16 mouse cellular contexts compared by ENCODE assay signal in the genomic region with DNA sequence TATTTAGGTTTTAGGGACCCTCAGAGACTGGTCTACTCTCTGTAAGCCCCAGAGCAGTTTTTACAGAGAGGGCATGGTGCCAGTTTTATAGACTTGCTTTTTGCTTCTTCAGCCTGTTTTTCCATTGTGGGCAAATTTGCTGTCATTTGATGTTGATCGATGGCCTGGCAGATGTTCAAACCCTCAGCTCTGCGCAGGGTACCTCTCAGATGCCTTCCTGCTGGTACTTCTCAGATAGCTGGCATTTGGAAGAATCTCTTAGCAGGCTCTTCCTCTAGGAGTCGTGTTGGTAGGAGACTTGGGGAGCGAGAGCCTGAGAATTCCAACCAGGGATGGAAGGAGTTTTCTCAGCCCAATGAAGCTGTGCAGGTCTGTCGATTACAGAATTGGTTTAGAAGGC. TPM values are rescaled to one million over a fixed set of nuclear protein-coding genes. Genes with fewer than 3 reads are reported as not detected.
DNase-seq lines count a peak whose midpoint lies in the region; ATAC-seq and TF ChIP-seq lines count a peak whose summit lies in the region.
"Had no signal": no experiment of that assay in that cellular context is flagged by ENCODE, and none has a peak within 500 bp of the region (broad histone marks: within the 10 kb centered on the region; RNA-seq: fewer than 3 reads in every experiment).

No protein-coding gene starts in this region.

- no peak overlapping the region for H3K4me3 ChIP-seq in hindbrain, embryonic 13.5 days
- H3K4me3 ChIP-seq in hindbrain, embryonic 11.5 days (ENCODE audit: low read depth, low read length): no peak overlapping the region
- no peak overlapping the region for H3K4me3 ChIP-seq in hindbrain, postnatal 0 days (ENCODE audit: low read length)
- H3K4me3 ChIP-seq in intestine, embryonic 15.5 days (replicated peaks): no peak overlapping the region
- H3K4me3 ChIP-seq: embryonic facial prominence, embryonic 12.5 days; heart, embryonic 12.5 days; midbrain, embryonic 13.5 days had no signal

- 62% methylated on average over 5 of the region's 5 CpGs for whole genome bisulfite sequencing in hindbrain, embryonic 13.5 days
- 82% methylated on average over 5 of the region's 5 CpGs for WGBS in hindbrain, embryonic 11.5 days
- 50% methylated on average over 5 of the region's 5 CpGs for WGBS in hindbrain, postnatal 0 days
- 64% methylated on average over 5 of the region's 5 CpGs for WGBS in intestine, embryonic 15.5 days

- no peak overlapping the region for H3K9ac ChIP-seq in hindbrain, embryonic 13.5 days
- no peak overlapping the region for H3K9ac ChIP-seq in hindbrain, embryonic 11.5 days (ENCODE audit: low read depth, low read length)
- H3K9ac ChIP-seq in hindbrain, postnatal 0 days (replicated peaks; ENCODE audit: low read length): no peak overlapping the region
- no peak overlapping the region for H3K9ac ChIP-seq in intestine, embryonic 15.5 days
- H3K9ac ChIP-seq: embryonic facial prominence, embryonic 12.5 days; heart, embryonic 12.5 days; midbrain, embryonic 13.5 days had no signal

- no peaks in the 10 kb centered on the region for H3K9me3 ChIP-seq in hindbrain, embryonic 13.5 days
- no peaks in the 10 kb centered on the region for H3K9me3 ChIP-seq in hindbrain, embryonic 11.5 days (ENCODE audit: control insufficient read depth, low read length)
- no peaks in the 10 kb centered on the region for H3K9me3 ChIP-seq in hindbrain, postnatal 0 days (ENCODE audit: low read length)
- H3K9me3 ChIP-seq in intestine, embryonic 15.5 days: no peaks in the 10 kb centered on the region
- H3K9me3 ChIP-seq: embryonic facial prominence, embryonic 12.5 days; heart, embryonic 12.5 days; midbrain, embryonic 13.5 days had no signal

- H3K4me1 ChIP-seq in hindbrain, embryonic 13.5 days (replicated peaks): peaks cover 20% of the 10 kb centered on the region
- no peaks in the 10 kb centered on the region for H3K4me1 ChIP-seq in hindbrain, embryonic 11.5 days (replicated peaks; ENCODE audit: control insufficient read depth, insufficient read depth, low read length)
- H3K4me1 ChIP-seq in hindbrain, postnatal 0 days (ENCODE audit: insufficient read depth, low read length): peaks cover 5% of the 10 kb centered on the region; the same call in 1 of the 2 replicates
- H3K4me1 ChIP-seq in intestine, embryonic 15.5 days (replicated peaks): no peaks in the 10 kb centered on the region
- H3K4me1 ChIP-seq: embryonic facial prominence, embryonic 12.5 days had no signal

- ATAC-seq in hindbrain, embryonic 13.5 days (ENCODE audit: low FRiP score): no peak
- no peak for ATAC-seq in hindbrain, embryonic 11.5 days (ENCODE audit: low FRiP score)
- ATAC-seq in hindbrain, postnatal 0 days: no peak
- no peak for ATAC-seq in intestine, embryonic 15.5 days
- ATAC-seq: inflammation-experienced regulatory T-cells, adult 6 months; midbrain, embryonic 13.5 days had no signal

- no peak for TF ChIP-seq CTCF in hindbrain, postnatal 0 days (IDR thresholded peaks at IDR 0.05; ENCODE audit: low read depth)

- no peaks in the 10 kb centered on the region for H3K27me3 ChIP-seq in hindbrain, embryonic 13.5 days
- H3K27me3 ChIP-seq in hindbrain, embryonic 11.5 days (ENCODE audit: control insufficient read depth, insufficient read depth, low read length): no peaks in the 10 kb centered on the region
- no peaks in the 10 kb centered on the region for H3K27me3 ChIP-seq in hindbrain, postnatal 0 days (ENCODE audit: insufficient read depth, low read length)
- H3K27me3 ChIP-seq in intestine, embryonic 15.5 days (replicated peaks): no peaks in the 10 kb centered on the region
- H3K27me3 ChIP-seq: embryonic facial prominence, embryonic 12.5 days; heart, embryonic 12.5 days had no signal

- DNase-seq in adrenal gland, adult 8-10 months: peak; percentile 8
- no peak for DNase-seq in adrenal gland, postnatal 25 days
- DNase-seq in hindbrain, embryonic 11.5 days (ENCODE audit: low spot score): no peak
- DNase-seq in adipocyte (ENCODE audit: low spot score): peak; percentile 37
- peak; percentile 39 for DNase-seq in hindbrain, postnatal 0 days (ENCODE audit: low spot score)
- DNase-seq in right cerebral cortex, postnatal 14 days: no peak
- DNase-seq: cerebellum, postnatal 14 days; retina, postnatal 1 day; spleen, adult 18-20 months had no signal

- no peaks in the 10 kb centered on the region for H3K36me3 ChIP-seq in hindbrain, embryonic 13.5 days
- no peaks in the 10 kb centered on the region for H3K36me3 ChIP-seq in hindbrain, embryonic 11.5 days (ENCODE audit: control insufficient read depth, insufficient read depth, low read length)
- H3K36me3 ChIP-seq in hindbrain, postnatal 0 days (ENCODE audit: insufficient read depth, low read length): no peaks in the 10 kb centered on the region
- H3K36me3 ChIP-seq in intestine, embryonic 15.5 days: no peaks in the 10 kb centered on the region
- H3K36me3 ChIP-seq: embryonic facial prominence, embryonic 12.5 days; heart, embryonic 12.5 days; midbrain, embryonic 13.5 days had no signal

- H3K4me2 ChIP-seq in hindbrain, embryonic 13.5 days: no peak overlapping the region
- H3K4me2 ChIP-seq in hindbrain, embryonic 11.5 days (replicated peaks; ENCODE audit: low read depth, low read length): no peak overlapping the region
- H3K4me2 ChIP-seq in hindbrain, postnatal 0 days (ENCODE audit: low read depth, low read length): no peak overlapping the region
- H3K4me2 ChIP-seq in intestine, embryonic 15.5 days (replicated peaks): no peak overlapping the region
- H3K4me2 ChIP-seq: embryonic facial prominence, embryonic 12.5 days; heart, embryonic 12.5 days; midbrain, embryonic 13.5 days had no signal

- H3K27ac ChIP-seq in hindbrain, embryonic 13.5 days: peak overlapping the region; percentile 58
- no peak overlapping the region for H3K27ac ChIP-seq in hindbrain, embryonic 11.5 days (ENCODE audit: low read depth, low read length)
- H3K27ac ChIP-seq in hindbrain, postnatal 0 days: peak overlapping the region; percentile 26; the same call in 1 of the 2 replicates
- H3K27ac ChIP-seq in intestine, embryonic 15.5 days: no peak overlapping the region
- H3K27ac ChIP-seq: embryonic facial prominence, embryonic 12.5 days; kidney, postnatal 0 days; midbrain, embryonic 13.5 days had no signal

RNA-seq across cellular contexts. Expression of a gene that starts 51.3 kb away (rescaled TPM):
- 1 to 10 TPM; 1.5 to 3.0 (median 2.2) TPM for total RNA-seq in adrenal gland, adult 8-10 months (2022)
- 0.76 and 1.2 TPM in 2 replicates for total RNA-seq in adrenal gland, postnatal 25 days (2021)
- polyA plus RNA-seq in hindbrain, embryonic 13.5 days (2015; fragmentation: Nextera tagmentation; extraction: Ambion mirVana): 68.0 and 70.2 TPM in 2 replicates
- polyA plus RNA-seq in hindbrain, embryonic 11.5 days (2014; fragmentation: Nextera tagmentation; extraction: Ambion mirVana): 28.9 and 36.7 TPM in 2 replicates
- 120 and 121 TPM in 2 replicates for total RNA-seq in hindbrain, postnatal 0 days (2014; rRNA removed)
- polyA plus RNA-seq in hindbrain, postnatal 0 days (2015; fragmentation: Nextera tagmentation; extraction: Ambion mirVana): 58.0 and 70.5 TPM in 2 replicates
- polyA plus RNA-seq in intestine, embryonic 15.5 days (2015; fragmentation: Nextera tagmentation; extraction: Ambion mirVana): 1.8 and 2.2 TPM in 2 replicates

Comparison
In these comparisons a context has a peak if more than half of its experiments do, and no peak if none do; other contexts are left out.
1. DNase-seq: peak in adrenal gland, adult 8-10 months (single experiment), adipocyte (single experiment) and hindbrain, postnatal 0 days (single experiment); none in adrenal gland, postnatal 25 days (single experiment), hindbrain, embryonic 11.5 days (single experiment) and right cerebral cortex, postnatal 14 days (single experiment).
2. H3K27ac ChIP-seq: peak in hindbrain, embryonic 13.5 days (single experiment) and hindbrain, postnatal 0 days (single experiment); none in hindbrain, embryonic 11.5 days (single experiment) and intestine, embryonic 15.5 days (single experiment).